Mouse (Mus musculus): ENCODE results near the gene Samd8. TPM values are rescaled to one million over a fixed set of nuclear protein-coding genes. Genes with fewer than 3 reads are reported as not detected.

Samd8 gene
- total and polyA plus RNA-seq, 2 experiments from 2014 or later, result 8.3 to 17.3 TPM

GRCm38 (mm10) chr14:21822795-21823374 lies 72.6 kb downstream of the Samd8 start:
- peak overlapping the region; percentile 29 for H3K4me2 ChIP-seq (ENCODE audit: low read depth, low read length)
- H3K36me3 ChIP-seq (replicated peaks; ENCODE audit: control insufficient read depth, insufficient read depth, low read length), result no peaks in the 10 kb centered on the region
- no peak overlapping the region for H3K4me3 ChIP-seq (ENCODE audit: low read depth, low read length)
- no peak overlapping the region for H3K9ac ChIP-seq (replicated peaks; ENCODE audit: low read depth, low read length)
- DNase-seq (ENCODE audit: low spot score) (peak; percentile 89), ATAC-seq (ENCODE audit: insufficient read depth, low read depth) (peak; percentile 75)
- peak; percentile 63 for TF ChIP-seq EP300 (IDR thresholded peaks at IDR 0.05; ENCODE audit: low read depth)
- TF ChIP-seq CTCF (IDR thresholded peaks at IDR 0.05; ENCODE audit: low read depth), result no peak
- no peaks in the 10 kb centered on the region for H3K27me3 ChIP-seq (ENCODE audit: control insufficient read depth, insufficient read depth, low read length)
- H3K4me1 ChIP-seq (ENCODE audit: control insufficient read depth, insufficient read depth), result peaks cover 45% of the 10 kb centered on the region
- peak overlapping the region; percentile 98 for H3K27ac ChIP-seq (ENCODE audit: low read depth)
- no peaks in the 10 kb centered on the region for H3K9me3 ChIP-seq (replicated peaks; ENCODE audit: control insufficient read depth, low read length)
- WGBS, result under 1% methylated on average over 7 of the region's 7 CpGs

- Histone ChIP-seq H3K4me3 (ENCODE audit: low read depth, low read length) (no peak overlapping the region), H3K9ac (replicated peaks; ENCODE audit: low read depth, low read length) (no peak overlapping the region), H3K36me3 (replicated peaks; ENCODE audit: control insufficient read depth, insufficient read depth, low read length) (no peaks in the 10 kb centered on the region), H3K27ac (ENCODE audit: low read depth) (peak overlapping the region; percentile 98), H3K4me2 (ENCODE audit: low read depth, low read length) (peak overlapping the region; percentile 12; the same call in 1 of the 2 replicates), H3K9me3 (replicated peaks; ENCODE audit: control insufficient read depth, low read length) (no peaks in the 10 kb centered on the region), H3K27me3 (ENCODE audit: control insufficient read depth, insufficient read depth, low read length) (no peaks in the 10 kb centered on the region), H3K4me1 (ENCODE audit: control insufficient read depth, insufficient read depth) (peaks cover 45% of the 10 kb centered on the region)
- DNase-seq (ENCODE audit: low spot score) (peak; percentile 85), ATAC-seq (ENCODE audit: insufficient read depth, low read depth) (peak; percentile 69)
- TF ChIP-seq EP300 (IDR thresholded peaks at IDR 0.05; ENCODE audit: low read depth) (0 out of 2 replicates have a peak, but pooled peaks have one; percentile 54), CTCF (IDR thresholded peaks at IDR 0.05; ENCODE audit: low read depth) (no peak)
- WGBS, result 11% methylated on average over 7 of the region's 7 CpGs
Measured at GRCm38 (mm10) chr14:21823897-21824296, 73.6 kb downstream of the Samd8 start.

- WGBS, result 79% methylated on average over 2 of the region's 2 CpGs
- Histone ChIP-seq H3K4me1 (ENCODE audit: control insufficient read depth, insufficient read depth) (peaks cover 46% of the 10 kb centered on the region), H3K9ac (replicated peaks; ENCODE audit: low read depth, low read length) (no peak within 1 kb of the TSS), H3K36me3 (replicated peaks; ENCODE audit: control insufficient read depth, insufficient read depth, low read length) (no peaks in the 10 kb centered on the region), H3K4me3 (ENCODE audit: low read depth, low read length) (no peak within 1 kb of the TSS), H3K27me3 (ENCODE audit: control insufficient read depth, insufficient read depth, low read length) (no peaks in the 10 kb centered on the region), H3K9me3 (replicated peaks; ENCODE audit: control insufficient read depth, low read length) (no peaks in the 10 kb centered on the region), H3K27ac (ENCODE audit: low read depth) (peak within 1 kb of the TSS; percentile 98), H3K4me2 (ENCODE audit: low read depth, low read length) (no peak within 1 kb of the TSS)
- ATAC-seq (ENCODE audit: insufficient read depth, low read depth) (no peak), DNase-seq (ENCODE audit: low spot score) (peak; percentile 5)
- TF ChIP-seq EP300 (IDR thresholded peaks at IDR 0.05; ENCODE audit: low read depth) (no peak), CTCF (IDR thresholded peaks at IDR 0.05; ENCODE audit: low read depth) (no peak)
Measured at GRCm38 (mm10) chr14:21824938-21825337, 74.6 kb downstream of the Samd8 start, which contains the start of gene Vdac2. Gene Vdac2, plus strand, starts transcription at chr14:21825238.

GRCm38 (mm10) chr14:21825786-21826491 lies 75.6 kb downstream of the Samd8 start:
- peaks cover 53% of the 10 kb centered on the region for H3K4me1 ChIP-seq (ENCODE audit: control insufficient read depth, insufficient read depth)
- no peak for DNase-seq (ENCODE audit: low spot score)
- TF ChIP-seq EP300 (IDR thresholded peaks at IDR 0.05; ENCODE audit: low read depth) (no peak), CTCF (IDR thresholded peaks at IDR 0.05; ENCODE audit: low read depth) (no peak)
- H3K27ac ChIP-seq (ENCODE audit: low read depth), result peak overlapping the region; percentile 98
- no peak overlapping the region for H3K9ac ChIP-seq (replicated peaks; ENCODE audit: low read depth, low read length)
- no peak for ATAC-seq (ENCODE audit: insufficient read depth, low read depth)
- H3K27me3 ChIP-seq (ENCODE audit: control insufficient read depth, insufficient read depth, low read length), result no peaks in the 10 kb centered on the region
- H3K9me3 ChIP-seq (replicated peaks; ENCODE audit: control insufficient read depth, low read length), result no peaks in the 10 kb centered on the region
- WGBS, result 46% methylated on average over 9 of the region's 9 CpGs
- no peak overlapping the region for H3K4me3 ChIP-seq (ENCODE audit: low read depth, low read length)
- H3K4me2 ChIP-seq (ENCODE audit: low read depth, low read length), result no peak overlapping the region
- H3K36me3 ChIP-seq (replicated peaks; ENCODE audit: control insufficient read depth, insufficient read depth, low read length), result no peaks in the 10 kb centered on the region

GRCm38 (mm10) chr14:21830876-21831767 lies 80.8 kb downstream of the Samd8 start:
- ATAC-seq (ENCODE audit: insufficient read depth, low read depth) (peak; percentile 97), DNase-seq (ENCODE audit: low spot score) (peak; percentile 92)
- Histone ChIP-seq H3K36me3 (replicated peaks; ENCODE audit: control insufficient read depth, insufficient read depth, low read length) (peaks cover 29% of the 10 kb centered on the region), H3K27ac (ENCODE audit: low read depth) (peak overlapping the region; percentile 96), H3K4me2 (ENCODE audit: low read depth, low read length) (peak overlapping the region; percentile 64), H3K4me1 (ENCODE audit: control insufficient read depth, insufficient read depth) (peaks cover 31% of the 10 kb centered on the region), H3K4me3 (ENCODE audit: low read depth, low read length) (peak overlapping the region; percentile 93), H3K9me3 (replicated peaks; ENCODE audit: control insufficient read depth, low read length) (no peaks in the 10 kb centered on the region), H3K9ac (replicated peaks; ENCODE audit: low read depth, low read length) (peak overlapping the region; percentile 92), H3K27me3 (ENCODE audit: control insufficient read depth, insufficient read depth, low read length) (no peaks in the 10 kb centered on the region)
- WGBS, result under 1% methylated on average over 69 of the region's 73 CpGs
- TF ChIP-seq CTCF (IDR thresholded peaks at IDR 0.05; ENCODE audit: low read depth), result peak; percentile 17; the same call in 1 of the 2 replicates
- TF ChIP-seq EP300 (IDR thresholded peaks at IDR 0.05; ENCODE audit: low read depth), result peak; percentile 99; the same call in 1 of the 2 replicates
